Comparison of ENCODE assay signal across 8 mouse cellular contexts in genomic region chr6:34154202-34154601, GRCm38 (mm10). TPM values are rescaled to one million over a fixed set of nuclear protein-coding genes. Genes with fewer than 3 reads are reported as not detected.
DNase-seq lines count a peak whose midpoint lies in the region; ATAC-seq and TF ChIP-seq lines count a peak whose summit lies in the region.

No protein-coding gene starts in this region.

- H3K4me3 ChIP-seq in liver, embryonic 13.5 days (replicated peaks): no peak overlapping the region
- no peak overlapping the region for H3K4me3 ChIP-seq in liver, embryonic 11.5 days (ENCODE audit: low read depth, low read length)
- H3K4me3 ChIP-seq in lung, embryonic 14.5 days (ENCODE audit: low read depth, low read length): no peak overlapping the region
- no peak overlapping the region for H3K4me3 ChIP-seq in stomach, embryonic 14.5 days (ENCODE audit: low read depth, low read length)

- H3K36me3 ChIP-seq in liver, embryonic 13.5 days: peaks cover 25% of the 10 kb centered on the region
- peaks cover 10% of the 10 kb centered on the region; the same call in 1 of the 2 replicates for H3K36me3 ChIP-seq in liver, embryonic 11.5 days (ENCODE audit: control insufficient read depth, insufficient read depth, low read length)
- peaks cover 30% of the 10 kb centered on the region for H3K36me3 ChIP-seq in lung, embryonic 14.5 days (ENCODE audit: insufficient read depth)
- H3K36me3 ChIP-seq in stomach, embryonic 14.5 days (ENCODE audit: control insufficient read depth, insufficient read depth, low read length): peaks cover 24% of the 10 kb centered on the region

- no peaks in the 10 kb centered on the region for H3K27me3 ChIP-seq in liver, embryonic 13.5 days
- no peaks in the 10 kb centered on the region for H3K27me3 ChIP-seq in liver, embryonic 11.5 days (replicated peaks; ENCODE audit: control insufficient read depth, insufficient read depth, low read length)
- no peaks in the 10 kb centered on the region for H3K27me3 ChIP-seq in lung, embryonic 14.5 days (ENCODE audit: insufficient read depth, low read length)
- no peaks in the 10 kb centered on the region for H3K27me3 ChIP-seq in stomach, embryonic 14.5 days (ENCODE audit: control insufficient read depth, insufficient read depth, low read length)

- H3K9ac ChIP-seq in liver, embryonic 13.5 days: no peak overlapping the region
- no peak overlapping the region for H3K9ac ChIP-seq in liver, embryonic 11.5 days (ENCODE audit: low read depth, low read length)
- H3K9ac ChIP-seq in lung, embryonic 14.5 days: no peak overlapping the region
- H3K9ac ChIP-seq in stomach, embryonic 14.5 days (replicated peaks; ENCODE audit: low read depth, low read length): no peak overlapping the region

- H3K27ac ChIP-seq in liver, embryonic 13.5 days: peak overlapping the region; percentile 65
- no peak overlapping the region for H3K27ac ChIP-seq in liver, embryonic 11.5 days (ENCODE audit: low read depth, low read length)
- H3K27ac ChIP-seq in lung, embryonic 14.5 days (ENCODE audit: low read depth): peak overlapping the region; percentile 93
- peak overlapping the region; percentile 74 for H3K27ac ChIP-seq in stomach, embryonic 14.5 days (ENCODE audit: low read length)

- no peak for ATAC-seq in liver, embryonic 13.5 days (ENCODE audit: low read depth)
- ATAC-seq in liver, embryonic 11.5 days (replicated peaks; ENCODE audit: low FRiP score): no peak
- peak; percentile 79 for ATAC-seq in lung, embryonic 14.5 days (ENCODE audit: insufficient read depth)
- ATAC-seq in stomach, embryonic 14.5 days (ENCODE audit: insufficient number of reproducible peaks, insufficient read depth, low FRiP score, low read depth): 0 out of 2 replicates have a peak, but pooled peaks have one; percentile 30
- no peak for ATAC-seq in cerebellum, adult (ENCODE audit: insufficient number of reproducible peaks, low FRiP score, low TSS enrichment)

- no peak overlapping the region for H3K4me2 ChIP-seq in liver, embryonic 13.5 days
- no peak overlapping the region for H3K4me2 ChIP-seq in liver, embryonic 11.5 days
- 0 out of 2 replicates have a peak overlapping the region, but pooled peaks have one; percentile 21 for H3K4me2 ChIP-seq in lung, embryonic 14.5 days
- no peak overlapping the region for H3K4me2 ChIP-seq in stomach, embryonic 14.5 days (replicated peaks; ENCODE audit: low read depth, low read length)

- no peaks in the 10 kb centered on the region for H3K9me3 ChIP-seq in liver, embryonic 13.5 days (replicated peaks)
- no peaks in the 10 kb centered on the region for H3K9me3 ChIP-seq in liver, embryonic 11.5 days (ENCODE audit: control insufficient read depth, low read length)
- no peaks in the 10 kb centered on the region; the same call in 1 of the 2 replicates for H3K9me3 ChIP-seq in lung, embryonic 14.5 days (ENCODE audit: low read depth, low read length)
- H3K9me3 ChIP-seq in stomach, embryonic 14.5 days (ENCODE audit: control insufficient read depth, low read depth, low read length): no peaks in the 10 kb centered on the region

- DNase-seq in liver, embryonic 13.5 days: no peak
- DNase-seq in liver, embryonic 11.5 days (ENCODE audit: low spot score): no peak
- peak; percentile 27 for DNase-seq in fibroblast of lung, adult 2 months (ENCODE audit: low read depth)
- DNase-seq in kidney, adult 11 months: peak; percentile 60
- peak; percentile 91 for DNase-seq in lung, embryonic 14.5 days
- DNase-seq in spleen, adult 12 weeks (ENCODE audit: low spot score): no peak

- 62% methylated on average over 3 of the region's 3 CpGs for WGBS in liver, embryonic 13.5 days (ENCODE audit: insufficient replicate concordance)
- 69% methylated on average over 3 of the region's 3 CpGs for WGBS in liver, embryonic 11.5 days
- 14% methylated on average over 3 of the region's 3 CpGs for WGBS in lung, embryonic 14.5 days
- WGBS in stomach, embryonic 14.5 days: 18% methylated on average over 3 of the region's 3 CpGs

- no peak for TF ChIP-seq CTCF in lung, embryonic 14.5 days (IDR thresholded peaks at IDR 0.05; ENCODE audit: low read depth)

- peaks cover 63% of the 10 kb centered on the region for H3K4me1 ChIP-seq in liver, embryonic 13.5 days (replicated peaks)
- peaks cover 27% of the 10 kb centered on the region for H3K4me1 ChIP-seq in liver, embryonic 11.5 days (replicated peaks; ENCODE audit: control insufficient read depth, insufficient read depth, low read length)
- peaks cover 41% of the 10 kb centered on the region for H3K4me1 ChIP-seq in lung, embryonic 14.5 days (ENCODE audit: insufficient read depth)
- H3K4me1 ChIP-seq in stomach, embryonic 14.5 days (ENCODE audit: control insufficient read depth, insufficient read depth, low read length): peaks cover 38% of the 10 kb centered on the region

RNA-seq across cellular contexts. Expression of gene Slc35b4, which starts 22.7 kb away (rescaled TPM):
- 21.5 and 25.6 TPM in 2 replicates for polyA plus RNA-seq in liver, embryonic 13.5 days (2015; fragmentation: Nextera tagmentation; extraction: Ambion mirVana)
- polyA plus RNA-seq in liver, embryonic 11.5 days (2014; fragmentation: Nextera tagmentation; extraction: Ambion mirVana): 37.5 and 41.6 TPM in 2 replicates
- 71.2 and 74.2 TPM in 2 replicates for polyA plus RNA-seq in lung, embryonic 14.5 days (2014; fragmentation: Nextera tagmentation; extraction: Ambion mirVana)
- polyA plus RNA-seq in stomach, embryonic 14.5 days (2014; fragmentation: Nextera tagmentation; extraction: Ambion mirVana): 44.8 and 46.1 TPM in 2 replicates

Comparison
In these comparisons a context has a peak if more than half of its experiments do, and no peak if none do; other contexts are left out.
1. ATAC-seq: peak in lung, embryonic 14.5 days (single experiment) and stomach, embryonic 14.5 days (single experiment); none in liver, embryonic 13.5 days (single experiment), liver, embryonic 11.5 days (single experiment) and cerebellum, adult (single experiment).
2. DNase-seq: peak in fibroblast of lung, adult 2 months (single experiment), kidney, adult 11 months (single experiment) and lung, embryonic 14.5 days (single experiment); none in liver, embryonic 13.5 days (single experiment), liver, embryonic 11.5 days (single experiment) and spleen, adult 12 weeks (single experiment).